Mouse (Mus musculus) thymus, adult 2 months (tissue): Measurements from ENCODE around the gene Dcaf10.

ENCODE experiments used
- CTCF ChIP-seq: fragments of 200-500 bp; IDR thresholded peaks from 2 replicates; pipeline ENCODE4 v1.5.1; 2012; ENCODE audit warnings: mild to moderate bottlenecking, control low read depth, low read length, moderate library complexity, borderline replicate concordance; ENCODE audit not compliant: control insufficient read depth, poor library complexity, insufficient read depth; ENCODE audit errors: extremely low read depth
- POLR2A ChIP-seq: fragments of 200-500 bp; IDR thresholded peaks from 2 replicates; pipeline ENCODE4 v1.6.1; 2012; ENCODE audit warnings: mild to moderate bottlenecking, low read length, control low read depth, moderate library complexity; ENCODE audit not compliant: control insufficient read depth, poor library complexity, insufficient read depth; ENCODE audit errors: extremely low read depth

- TF ChIP-seq CTCF = no peak
- no peak for TF ChIP-seq POLR2A
These were observed 85.0 kb downstream of the Dcaf10 start for GRCm38 (mm10) chr4:45426724-45427457.
